Mouse (Mus musculus): ENCODE results near the gene Gm45140. TPM values are rescaled to one million over a fixed set of nuclear protein-coding genes. Genes with fewer than 3 reads are reported as not detected.
A peak's percentile ranks its signal among the peaks of the same experiment; 100 is the strongest.

The Gm45140 gene
- polyA plus RNA-seq, 1 experiment from 2014 or later = 1.4 TPM

- H3K9me3 ChIP-seq (ENCODE audit: control insufficient read depth, low read length) = no peaks in the 10 kb centered on the region
- WGBS = 64% methylated on average over 3 of the region's 3 CpGs
These were observed 91.0 kb downstream of the Gm45140 start for GRCm38 (mm10) chr6:87744632-87745031.

DNA sequence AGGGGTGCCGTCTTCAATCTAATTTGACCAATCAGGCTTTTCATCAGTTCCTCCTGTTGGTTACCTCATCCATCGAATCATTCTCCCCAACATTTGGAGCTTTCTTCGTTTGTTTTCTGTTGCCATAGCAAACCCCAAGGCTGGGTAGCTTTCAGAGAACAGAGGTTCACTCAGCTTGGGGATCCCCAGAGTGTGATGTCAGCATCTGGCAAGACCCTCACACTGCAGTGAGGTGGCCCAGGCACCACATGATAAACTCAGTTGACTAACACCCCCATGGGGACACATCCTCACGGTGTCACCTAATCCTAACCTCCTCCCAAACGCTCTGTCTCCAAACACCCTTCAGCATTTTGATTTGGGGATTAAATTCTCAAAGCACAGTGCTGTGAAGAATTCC lies 92.3 kb downstream of the Gm45140 start:
- no peak overlapping the region for H3K4me3 ChIP-seq (ENCODE audit: control insufficient read depth in 1 of 2, insufficient read depth in 1 of 2, low read depth in 1 of 2, low read length in 2 of 2)
- no peak overlapping the region for H3K4me2 ChIP-seq (ENCODE audit: low read length)
- H3K27me3 ChIP-seq (ENCODE audit: control insufficient read depth, insufficient read depth, low read length) = no peaks in the 10 kb centered on the region
- H3K9me3 ChIP-seq (ENCODE audit: control insufficient read depth, low read length) = no peaks in the 10 kb centered on the region
- H3K4me1 ChIP-seq (ENCODE audit: control insufficient read depth in 2 of 2, insufficient read depth in 2 of 2, low read length in 2 of 2) = peaks cover 6 to 9% of the 10 kb centered on the region in 2 experiments; a peak in 3 of 4 replicates
- ATAC-seq (ENCODE audit: insufficient number of reproducible peaks, insufficient read depth, low FRiP score, low read depth) = no peak
- 70% methylated on average over 5 of the region's 5 CpGs for WGBS
- H3K27ac ChIP-seq (replicated peaks in 1 of 2; ENCODE audit: control insufficient read depth in 1 of 2, insufficient read depth in 1 of 2, low read depth in 2 of 2, low read length in 2 of 2) = no peak overlapping the region
- H3K9ac ChIP-seq (ENCODE audit: low read length) = no peak overlapping the region
- H3K36me3 ChIP-seq (ENCODE audit: control insufficient read depth, insufficient read depth, low read length) = no peaks in the 10 kb centered on the region

More at GRCm38 (mm10) chr6:87744632-87745031, 91.0 kb downstream of the Gm45140 start:
- no peak for ATAC-seq (ENCODE audit: insufficient number of reproducible peaks, insufficient read depth, low FRiP score, low read depth)
- Histone ChIP-seq H3K4me1 (ENCODE audit: control insufficient read depth in 2 of 2, insufficient read depth in 2 of 2, low read length in 2 of 2) (peaks cover 9 to 11% of the 10 kb centered on the region in 2 experiments; a peak in 3 of 4 replicates), H3K27me3 (ENCODE audit: control insufficient read depth, insufficient read depth, low read length) (no peaks in the 10 kb centered on the region), H3K9ac (ENCODE audit: low read length) (no peak overlapping the region), H3K36me3 (ENCODE audit: control insufficient read depth, insufficient read depth, low read length) (no peaks in the 10 kb centered on the region), H3K4me3 (ENCODE audit: control insufficient read depth in 1 of 2, insufficient read depth in 1 of 2, low read depth in 1 of 2, low read length in 2 of 2) (no peak overlapping the region), H3K4me2 (ENCODE audit: low read length) (no peak overlapping the region), H3K27ac (replicated peaks in 1 of 2; ENCODE audit: control insufficient read depth in 1 of 2, insufficient read depth in 1 of 2, low read depth in 2 of 2, low read length in 2 of 2) (no peak overlapping the region)

DNA sequence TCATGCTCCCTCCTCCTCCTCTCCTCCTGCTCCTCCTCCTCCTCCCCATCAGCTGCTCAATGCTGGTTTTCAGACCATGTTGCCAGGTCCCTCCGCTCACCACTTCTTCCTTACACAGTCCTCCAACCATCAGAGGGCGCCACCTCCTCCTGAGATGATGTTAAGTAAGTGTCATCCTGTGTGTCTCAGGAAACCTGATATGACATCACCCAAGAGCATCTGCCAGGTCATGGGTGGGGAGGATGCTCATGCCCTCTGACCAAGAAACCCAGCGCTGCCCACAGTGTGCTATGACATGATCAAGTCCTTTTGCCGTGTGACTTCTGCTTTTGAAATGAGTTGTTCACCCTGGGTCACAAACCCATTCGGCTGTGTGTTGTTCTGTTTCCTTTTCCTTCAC lies 92.8 kb downstream of the Gm45140 start:
- no peak for ATAC-seq (ENCODE audit: insufficient number of reproducible peaks, insufficient read depth, low FRiP score, low read depth)
- H3K27me3 ChIP-seq (ENCODE audit: control insufficient read depth, insufficient read depth, low read length) = no peaks in the 10 kb centered on the region
- H3K36me3 ChIP-seq (ENCODE audit: control insufficient read depth, insufficient read depth, low read length) = no peaks in the 10 kb centered on the region
- no peak overlapping the region for H3K27ac ChIP-seq (replicated peaks in 1 of 2; ENCODE audit: control insufficient read depth in 1 of 2, insufficient read depth in 1 of 2, low read depth in 2 of 2, low read length in 2 of 2)
- no peak overlapping the region for H3K4me3 ChIP-seq (ENCODE audit: control insufficient read depth in 1 of 2, insufficient read depth in 1 of 2, low read depth in 1 of 2, low read length in 2 of 2)
- no peak overlapping the region for H3K4me2 ChIP-seq (ENCODE audit: low read length)
- no peaks in the 10 kb centered on the region for H3K9me3 ChIP-seq (ENCODE audit: control insufficient read depth, low read length)
- 87% methylated on average over 5 of the region's 5 CpGs for WGBS
- no peak overlapping the region for H3K9ac ChIP-seq (ENCODE audit: low read length)
- peaks cover 6 to 9% of the 10 kb centered on the region in 2 experiments; a peak in 3 of 4 replicates for H3K4me1 ChIP-seq (ENCODE audit: control insufficient read depth in 2 of 2, insufficient read depth in 2 of 2, low read length in 2 of 2)

DNA sequence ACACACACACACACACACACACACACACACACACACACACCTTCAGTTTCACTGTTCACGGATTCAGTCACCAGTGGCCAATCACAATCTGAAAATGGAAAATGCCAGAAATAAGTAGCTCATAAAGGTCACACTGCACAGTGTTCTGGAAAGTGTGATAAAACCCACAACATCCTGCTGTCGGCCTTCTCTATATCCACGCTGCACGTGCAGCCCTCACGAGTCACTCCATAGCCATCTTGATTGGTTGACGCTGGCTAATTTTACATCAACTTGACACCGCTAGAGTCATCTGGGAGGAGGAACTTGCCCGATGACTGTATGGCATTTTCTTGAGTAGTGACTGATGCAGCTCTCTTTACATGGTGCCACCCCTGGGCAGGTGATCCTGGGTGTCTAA lies 93.6 kb downstream of the Gm45140 start:
- no peak overlapping the region for H3K27ac ChIP-seq (replicated peaks in 1 of 2; ENCODE audit: control insufficient read depth in 1 of 2, insufficient read depth in 1 of 2, low read depth in 2 of 2, low read length in 2 of 2)
- peaks cover 6 to 9% of the 10 kb centered on the region in 2 experiments; a peak in 3 of 4 replicates for H3K4me1 ChIP-seq (ENCODE audit: control insufficient read depth in 2 of 2, insufficient read depth in 2 of 2, low read length in 2 of 2)
- no peak overlapping the region for H3K4me3 ChIP-seq (ENCODE audit: control insufficient read depth in 1 of 2, insufficient read depth in 1 of 2, low read depth in 1 of 2, low read length in 2 of 2)
- no peak overlapping the region for H3K9ac ChIP-seq (ENCODE audit: low read length)
- no peak for ATAC-seq (ENCODE audit: insufficient number of reproducible peaks, insufficient read depth, low FRiP score, low read depth)
- no peak overlapping the region for H3K4me2 ChIP-seq (ENCODE audit: low read length)
- H3K36me3 ChIP-seq (ENCODE audit: control insufficient read depth, insufficient read depth, low read length) = no peaks in the 10 kb centered on the region
- WGBS = 68% methylated on average over 8 of the region's 8 CpGs
- H3K27me3 ChIP-seq (ENCODE audit: control insufficient read depth, insufficient read depth, low read length) = no peaks in the 10 kb centered on the region
- no peaks in the 10 kb centered on the region for H3K9me3 ChIP-seq (ENCODE audit: control insufficient read depth, low read length)

- Histone ChIP-seq H3K36me3 (ENCODE audit: control insufficient read depth, insufficient read depth, low read length) (no peaks in the 10 kb centered on the region), H3K27me3 (ENCODE audit: control insufficient read depth, insufficient read depth, low read length) (peaks cover 4% of the 10 kb centered on the region; the same call in 1 of the 2 replicates), H3K4me1 (ENCODE audit: control insufficient read depth in 2 of 2, insufficient read depth in 2 of 2, low read length in 2 of 2) (peaks cover 6 to 9% of the 10 kb centered on the region in 2 experiments; a peak in 3 of 4 replicates), H3K4me3 (ENCODE audit: control insufficient read depth in 1 of 2, insufficient read depth in 1 of 2, low read depth in 1 of 2, low read length in 2 of 2) (no peak overlapping the region), H3K27ac (replicated peaks in 1 of 2; ENCODE audit: control insufficient read depth in 1 of 2, insufficient read depth in 1 of 2, low read depth in 2 of 2, low read length in 2 of 2) (no peak overlapping the region), H3K4me2 (ENCODE audit: low read length) (no peak overlapping the region), H3K9me3 (ENCODE audit: control insufficient read depth, low read length) (no peaks in the 10 kb centered on the region), H3K9ac (ENCODE audit: low read length) (no peak overlapping the region)
- no peak for ATAC-seq (ENCODE audit: insufficient number of reproducible peaks, insufficient read depth, low FRiP score, low read depth)
These were observed 95.1 kb downstream of the Gm45140 start for GRCm38 (mm10) chr6:87740496-87740895.

- Histone ChIP-seq H3K9me3 (ENCODE audit: control insufficient read depth, low read length) (no peaks in the 10 kb centered on the region), H3K4me2 (ENCODE audit: low read length) (no peak overlapping the region), H3K27me3 (ENCODE audit: control insufficient read depth, insufficient read depth, low read length) (peaks cover 4% of the 10 kb centered on the region), H3K27ac (replicated peaks in 1 of 2; ENCODE audit: control insufficient read depth in 1 of 2, insufficient read depth in 1 of 2, low read depth in 2 of 2, low read length in 2 of 2) (peak overlapping the region; percentile 25 to 58; a peak in 2 of 4 replicates), H3K9ac (ENCODE audit: low read length) (no peak overlapping the region), H3K4me1 (ENCODE audit: control insufficient read depth in 2 of 2, insufficient read depth in 2 of 2, low read length in 2 of 2) (peaks cover 6 to 9% of the 10 kb centered on the region in 2 experiments; a peak in 3 of 4 replicates), H3K4me3 (ENCODE audit: control insufficient read depth in 1 of 2, insufficient read depth in 1 of 2, low read depth in 1 of 2, low read length in 2 of 2) (no peak overlapping the region), H3K36me3 (ENCODE audit: control insufficient read depth, insufficient read depth, low read length) (no peaks in the 10 kb centered on the region)
- WGBS = 15% methylated on average over 6 of the region's 6 CpGs
- no peak for ATAC-seq (ENCODE audit: insufficient number of reproducible peaks, insufficient read depth, low FRiP score, low read depth)
These were observed 95.7 kb downstream of the Gm45140 start for GRCm38 (mm10) chr6:87739898-87740297.

Other genes starting within 250 kb of the Gm45140 start
- 1.2 and 1.5 TPM in 2 replicates for gene Prokr1, start 245.1 kb downstream of the Gm45140 start, polyA plus RNA-seq (2014; fragmentation: Nextera tagmentation; extraction: Ambion mirVana)
- 8.4 and 8.7 TPM in 2 replicates for gene Aplf, start 163.6 kb downstream of the Gm45140 start, polyA plus RNA-seq (2014; fragmentation: Nextera tagmentation; extraction: Ambion mirVana)
- gene Efcc1, start 104.9 kb downstream of the Gm45140 start, polyA plus RNA-seq (2014; fragmentation: Nextera tagmentation; extraction: Ambion mirVana) = 0.44 and 0.76 TPM in 2 replicates
- gene Gp9, start 57.7 kb downstream of the Gm45140 start, polyA plus RNA-seq (2014; fragmentation: Nextera tagmentation; extraction: Ambion mirVana) = 3.4 TPM in 2 replicates
- gene Rab43, start 23.6 kb downstream of the Gm45140 start, polyA plus RNA-seq (2014; fragmentation: Nextera tagmentation; extraction: Ambion mirVana) = 8.0 and 8.4 TPM in 2 replicates
- gene Isy1, start 3.0 kb upstream of the Gm45140 start, polyA plus RNA-seq (2014; fragmentation: Nextera tagmentation; extraction: Ambion mirVana) = 16.5 and 20.0 TPM in 2 replicates
- gene Cnbp, start 15.3 kb upstream of the Gm45140 start, polyA plus RNA-seq (2014; fragmentation: Nextera tagmentation; extraction: Ambion mirVana) = 742 and 747 TPM in 2 replicates
- gene Copg1, start 52.0 kb upstream of the Gm45140 start, polyA plus RNA-seq (2014; fragmentation: Nextera tagmentation; extraction: Ambion mirVana) = 121 and 125 TPM in 2 replicates
- 23.0 and 24.5 TPM in 2 replicates for gene Hmces, start 78.1 kb upstream of the Gm45140 start, polyA plus RNA-seq (2014; fragmentation: Nextera tagmentation; extraction: Ambion mirVana)
- 22.0 and 33.0 TPM in 2 replicates for gene H1fx, start 145.8 kb upstream of the Gm45140 start, polyA plus RNA-seq (2014; fragmentation: Nextera tagmentation; extraction: Ambion mirVana)
- gene Rab7, start 209.5 kb upstream of the Gm45140 start, polyA plus RNA-seq (2014; fragmentation: Nextera tagmentation; extraction: Ambion mirVana) = 234 and 241 TPM in 2 replicates
- gene Rpn1, start 248.7 kb upstream of the Gm45140 start, polyA plus RNA-seq (2014; fragmentation: Nextera tagmentation; extraction: Ambion mirVana) = 179 and 180 TPM in 2 replicates

All from heart, embryonic 14.5 days (tissue).